Mouse (Mus musculus): Measurements from ENCODE around the gene Egfem1. TPM values are rescaled to one million over a fixed set of nuclear protein-coding genes. Genes with fewer than 3 reads are reported as not detected.
A peak's percentile ranks its signal among the peaks of the same experiment; 100 is the strongest.

The Egfem1 gene
- polyA plus RNA-seq, 1 experiment from 2014 or later, result 6.8 TPM

DNA sequence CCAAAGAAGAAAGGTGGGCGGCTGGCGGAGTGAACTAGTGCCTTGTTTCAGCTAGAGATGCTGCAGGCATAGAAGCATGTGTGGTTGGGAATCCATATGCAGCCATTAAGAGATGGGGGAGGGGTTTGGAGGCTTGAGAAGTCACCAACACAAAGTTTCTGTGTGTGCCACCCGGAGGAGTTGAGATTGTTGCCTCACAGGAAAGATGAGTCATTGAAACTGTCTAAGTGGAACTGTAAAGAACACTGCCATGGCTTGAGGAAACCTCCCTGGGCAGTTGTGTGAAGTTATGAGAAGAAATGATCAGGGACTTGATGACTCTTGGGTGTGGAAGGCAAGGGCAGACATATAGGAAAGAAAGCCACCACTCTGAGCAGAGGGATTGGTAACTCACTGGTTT is 32.7 kb downstream of the Egfem1 start:
- Histone ChIP-seq H3K4me2 (ENCODE audit: low read depth, low read length, severe bottlenecking) (no peak overlapping the region), H3K4me1 (replicated peaks; ENCODE audit: control insufficient read depth, insufficient read depth, low read length) (no peaks in the 10 kb centered on the region), H3K27ac (ENCODE audit: low read depth, low read length) (no peak overlapping the region), H3K4me3 (ENCODE audit: low read depth, low read length) (no peak overlapping the region), H3K9me3 (ENCODE audit: control insufficient read depth, low read length) (no peaks in the 10 kb centered on the region), H3K36me3 (ENCODE audit: control insufficient read depth, insufficient read depth, low read length) (no peaks in the 10 kb centered on the region), H3K9ac (ENCODE audit: low read length) (no peak overlapping the region), H3K27me3 (ENCODE audit: control insufficient read depth, insufficient read depth, low read length) (no peaks in the 10 kb centered on the region)
- DNase-seq (ENCODE audit: low spot score) (no peak), ATAC-seq (replicated peaks; ENCODE audit: low FRiP score) (no peak)
- WGBS, result 97% methylated on average over 3 of the region's 3 CpGs

DNA sequence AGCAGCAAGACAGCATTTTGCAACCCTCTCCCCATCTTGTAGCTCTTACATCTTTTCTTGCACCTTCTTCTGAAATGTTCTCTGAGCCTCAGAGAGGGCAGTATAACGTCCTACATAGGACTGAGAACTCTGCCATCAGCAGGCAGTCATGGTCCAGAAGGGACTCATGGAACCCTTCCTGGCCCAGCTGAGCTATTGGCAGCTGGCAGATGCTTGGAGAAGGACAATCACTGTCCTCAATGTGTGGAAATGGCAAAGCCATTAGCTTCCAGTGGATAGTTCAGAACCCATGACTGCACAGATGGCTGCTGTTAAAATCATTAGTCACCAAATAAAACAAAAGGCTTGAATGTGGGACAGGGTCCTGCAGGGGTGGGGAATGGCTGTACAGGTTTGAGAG is 35.6 kb downstream of the Egfem1 start:
- DNase-seq (ENCODE audit: low spot score) (no peak), ATAC-seq (replicated peaks; ENCODE audit: low FRiP score) (no peak)
- no peak overlapping the region for H3K4me2 ChIP-seq (ENCODE audit: low read depth, low read length, severe bottlenecking)
- WGBS, result 72% methylated on average over 1 of the region's 1 CpGs
- H3K4me1 ChIP-seq (replicated peaks; ENCODE audit: control insufficient read depth, insufficient read depth, low read length), result no peaks in the 10 kb centered on the region
- H3K9ac ChIP-seq (ENCODE audit: low read length), result no peak overlapping the region
- no peak overlapping the region for H3K4me3 ChIP-seq (ENCODE audit: low read depth, low read length)
- H3K36me3 ChIP-seq (ENCODE audit: control insufficient read depth, insufficient read depth, low read length), result no peaks in the 10 kb centered on the region
- H3K27ac ChIP-seq (ENCODE audit: low read depth, low read length), result no peak overlapping the region
- no peaks in the 10 kb centered on the region for H3K9me3 ChIP-seq (ENCODE audit: control insufficient read depth, low read length)
- no peaks in the 10 kb centered on the region for H3K27me3 ChIP-seq (ENCODE audit: control insufficient read depth, insufficient read depth, low read length)

DNA sequence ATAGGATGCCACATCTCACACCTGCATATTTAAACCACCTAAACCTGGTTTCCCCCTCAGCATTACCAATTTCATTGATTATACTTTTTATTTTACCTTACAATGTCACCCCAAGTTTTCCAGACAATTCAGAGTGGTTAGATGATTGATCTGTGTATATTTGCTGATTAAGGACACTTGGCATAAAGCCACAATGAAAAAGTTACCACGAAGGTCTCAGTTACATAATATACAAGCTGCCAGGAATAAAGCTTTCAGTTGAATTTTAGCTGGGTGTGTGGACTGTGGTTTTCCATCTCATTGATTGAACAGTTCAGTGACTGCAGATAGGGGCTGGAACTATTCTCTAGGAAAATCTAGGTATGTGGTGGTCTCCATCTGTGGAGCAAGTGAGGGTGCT is 40.7 kb downstream of the Egfem1 start:
- ATAC-seq (replicated peaks; ENCODE audit: low FRiP score) (no peak), DNase-seq (ENCODE audit: low spot score) (no peak)
- no peaks in the 10 kb centered on the region for H3K36me3 ChIP-seq (ENCODE audit: control insufficient read depth, insufficient read depth, low read length)
- no peaks in the 10 kb centered on the region for H3K27me3 ChIP-seq (ENCODE audit: control insufficient read depth, insufficient read depth, low read length)
- H3K9ac ChIP-seq (ENCODE audit: low read length), result no peak overlapping the region
- no peaks in the 10 kb centered on the region for H3K4me1 ChIP-seq (replicated peaks; ENCODE audit: control insufficient read depth, insufficient read depth, low read length)
- no peak overlapping the region for H3K4me3 ChIP-seq (ENCODE audit: low read depth, low read length)
- no peak overlapping the region for H3K4me2 ChIP-seq (ENCODE audit: low read depth, low read length, severe bottlenecking)
- H3K9me3 ChIP-seq (ENCODE audit: control insufficient read depth, low read length), result no peaks in the 10 kb centered on the region
- WGBS, result 79% methylated on average over 1 of the region's 1 CpGs
- H3K27ac ChIP-seq (ENCODE audit: low read depth, low read length), result no peak overlapping the region

DNA sequence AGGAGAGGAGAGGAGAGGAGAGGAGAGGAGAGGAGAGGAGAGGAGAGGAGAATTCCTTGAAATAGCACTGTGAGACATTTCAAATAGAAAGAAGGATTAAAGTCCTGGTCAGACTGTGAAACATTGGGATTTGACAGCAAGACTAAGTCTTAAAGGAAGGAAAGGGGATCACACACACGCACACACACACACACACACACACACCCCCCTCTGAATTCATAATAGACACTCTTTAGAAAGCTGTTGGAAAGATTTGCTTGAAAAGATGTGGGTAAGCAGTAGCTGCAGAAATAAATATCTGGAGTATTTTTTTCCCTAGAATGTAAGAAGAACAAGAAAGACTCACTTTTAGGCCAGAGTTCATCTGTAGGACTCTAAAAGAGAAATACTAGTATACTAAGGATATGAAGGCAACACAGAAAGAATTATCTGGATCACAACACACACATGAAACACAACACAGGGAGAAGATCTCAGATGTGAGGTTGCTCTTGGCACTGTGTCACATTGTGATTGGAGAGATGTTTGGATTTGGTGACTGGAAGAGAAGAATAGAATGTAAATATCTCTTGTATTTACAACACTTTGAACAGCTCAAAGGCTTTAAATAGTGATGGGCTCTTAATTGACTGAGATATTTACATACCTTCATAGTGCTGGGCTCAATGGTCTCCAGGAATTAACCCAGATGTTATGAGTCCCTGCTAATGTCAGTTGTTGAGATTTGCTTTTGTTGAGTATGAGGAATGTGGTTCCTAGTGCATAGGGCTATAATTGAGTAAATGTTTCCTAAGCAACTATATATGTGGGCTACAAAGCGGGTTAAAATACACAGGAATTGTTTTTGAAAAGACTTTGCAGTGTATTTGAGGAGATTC is 50.5 kb downstream of the Egfem1 start:
- Histone ChIP-seq H3K27ac (ENCODE audit: low read depth, low read length) (no peak overlapping the region), H3K27me3 (ENCODE audit: control insufficient read depth, insufficient read depth, low read length) (no peaks in the 10 kb centered on the region), H3K4me3 (ENCODE audit: low read depth, low read length) (no peak overlapping the region), H3K4me2 (ENCODE audit: low read depth, low read length, severe bottlenecking) (no peak overlapping the region), H3K4me1 (replicated peaks; ENCODE audit: control insufficient read depth, insufficient read depth, low read length) (peaks cover 11% of the 10 kb centered on the region), H3K9me3 (ENCODE audit: control insufficient read depth, low read length) (no peaks in the 10 kb centered on the region), H3K9ac (ENCODE audit: low read length) (no peak overlapping the region), H3K36me3 (ENCODE audit: control insufficient read depth, insufficient read depth, low read length) (no peaks in the 10 kb centered on the region)
- 83% methylated on average over 2 of the region's 2 CpGs for WGBS
- ATAC-seq (replicated peaks; ENCODE audit: low FRiP score), result no peak
- no peak for DNase-seq (ENCODE audit: low spot score)

DNA sequence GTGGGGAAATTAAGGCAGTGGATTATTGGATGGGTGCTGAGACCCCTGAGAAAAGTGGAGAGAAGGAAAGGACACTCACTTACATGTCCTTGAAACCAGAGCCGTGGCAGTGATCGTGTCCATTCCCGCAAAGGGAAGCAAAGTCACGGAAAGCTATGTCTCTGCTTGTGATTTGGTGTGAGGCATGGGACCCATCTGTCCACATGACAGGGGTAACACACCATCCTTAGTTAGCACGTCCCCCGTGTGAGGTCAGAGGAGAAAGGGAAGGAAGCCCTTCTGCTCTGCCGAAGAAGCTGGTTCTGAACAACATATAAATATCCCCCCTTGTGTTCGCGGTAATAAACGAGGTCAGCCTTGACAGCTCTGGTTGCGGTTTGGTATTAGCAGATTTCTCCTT is 52.7 kb downstream of the Egfem1 start:
- H3K36me3 ChIP-seq (ENCODE audit: control insufficient read depth, insufficient read depth, low read length), result no peaks in the 10 kb centered on the region
- no peak overlapping the region for H3K4me3 ChIP-seq (ENCODE audit: low read depth, low read length)
- 0 out of 2 replicates have a peak overlapping the region, but pooled peaks have one; percentile 18 for H3K27ac ChIP-seq (ENCODE audit: low read depth, low read length)
- 55% methylated on average over 11 of the region's 11 CpGs for WGBS
- no peaks in the 10 kb centered on the region for H3K9me3 ChIP-seq (ENCODE audit: control insufficient read depth, low read length)
- ATAC-seq (replicated peaks; ENCODE audit: low FRiP score) (no peak), DNase-seq (ENCODE audit: low spot score) (no peak)
- H3K4me2 ChIP-seq (ENCODE audit: low read depth, low read length, severe bottlenecking), result 0 out of 2 replicates have a peak overlapping the region, but pooled peaks have one; percentile 2
- peaks cover 11% of the 10 kb centered on the region for H3K4me1 ChIP-seq (replicated peaks; ENCODE audit: control insufficient read depth, insufficient read depth, low read length)
- no peak overlapping the region for H3K9ac ChIP-seq (ENCODE audit: low read length)
- no peaks in the 10 kb centered on the region for H3K27me3 ChIP-seq (ENCODE audit: control insufficient read depth, insufficient read depth, low read length)

DNA sequence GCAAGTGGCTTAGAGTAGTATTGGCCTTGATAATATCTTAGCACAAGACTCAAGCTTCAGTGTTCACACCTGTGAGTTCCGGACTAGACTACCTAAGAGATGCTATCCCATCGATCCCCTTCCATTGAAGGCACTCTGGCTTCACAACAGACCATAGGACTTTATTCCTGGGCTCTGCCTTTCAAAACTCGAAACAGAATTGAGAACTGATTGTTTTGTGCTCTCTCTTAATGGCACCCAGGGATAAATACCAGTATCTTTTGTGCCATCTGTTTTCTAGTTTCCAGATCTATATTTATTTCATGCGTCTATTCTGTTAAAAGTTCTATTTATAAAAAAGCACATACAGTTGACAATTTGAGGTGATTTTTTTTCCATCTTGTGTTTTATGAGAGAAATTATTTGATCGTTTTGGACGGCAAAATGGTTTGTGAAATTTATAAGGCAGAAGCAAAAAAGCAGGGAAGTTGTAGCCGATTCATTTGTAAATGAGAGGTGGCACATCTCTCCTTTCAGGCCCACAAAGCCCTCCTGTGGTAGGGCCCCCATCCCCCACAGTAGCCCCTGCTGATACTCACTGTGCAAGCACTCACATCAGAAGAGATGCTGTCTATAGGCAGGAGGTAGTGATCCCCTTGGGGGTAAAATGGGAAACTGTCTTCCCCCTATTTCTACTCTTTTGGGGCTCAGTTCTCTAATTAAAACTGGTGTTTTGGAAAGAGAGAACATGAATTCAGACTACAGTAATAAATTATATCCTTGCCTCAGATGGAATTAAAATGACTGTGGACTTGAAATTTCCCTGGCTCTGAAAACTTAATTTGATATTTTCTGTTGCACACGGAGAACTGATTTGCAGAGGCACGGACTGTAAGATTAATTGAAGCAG is 53.6 kb downstream of the Egfem1 start:
- Histone ChIP-seq H3K9ac (ENCODE audit: low read length) (no peak overlapping the region), H3K9me3 (ENCODE audit: control insufficient read depth, low read length) (no peaks in the 10 kb centered on the region), H3K4me3 (ENCODE audit: low read depth, low read length) (no peak overlapping the region), H3K27ac (ENCODE audit: low read depth, low read length) (peak overlapping the region; percentile 25; the same call in 1 of the 2 replicates), H3K36me3 (ENCODE audit: control insufficient read depth, insufficient read depth, low read length) (no peaks in the 10 kb centered on the region), H3K4me1 (replicated peaks; ENCODE audit: control insufficient read depth, insufficient read depth, low read length) (peaks cover 11% of the 10 kb centered on the region), H3K27me3 (ENCODE audit: control insufficient read depth, insufficient read depth, low read length) (no peaks in the 10 kb centered on the region), H3K4me2 (ENCODE audit: low read depth, low read length, severe bottlenecking) (peak overlapping the region; percentile 18; the same call in 1 of the 2 replicates)
- 14% methylated on average over 9 of the region's 9 CpGs for WGBS
- ATAC-seq (replicated peaks; ENCODE audit: low FRiP score), result peak; percentile 80
- DNase-seq (ENCODE audit: low spot score), result no peak

DNA sequence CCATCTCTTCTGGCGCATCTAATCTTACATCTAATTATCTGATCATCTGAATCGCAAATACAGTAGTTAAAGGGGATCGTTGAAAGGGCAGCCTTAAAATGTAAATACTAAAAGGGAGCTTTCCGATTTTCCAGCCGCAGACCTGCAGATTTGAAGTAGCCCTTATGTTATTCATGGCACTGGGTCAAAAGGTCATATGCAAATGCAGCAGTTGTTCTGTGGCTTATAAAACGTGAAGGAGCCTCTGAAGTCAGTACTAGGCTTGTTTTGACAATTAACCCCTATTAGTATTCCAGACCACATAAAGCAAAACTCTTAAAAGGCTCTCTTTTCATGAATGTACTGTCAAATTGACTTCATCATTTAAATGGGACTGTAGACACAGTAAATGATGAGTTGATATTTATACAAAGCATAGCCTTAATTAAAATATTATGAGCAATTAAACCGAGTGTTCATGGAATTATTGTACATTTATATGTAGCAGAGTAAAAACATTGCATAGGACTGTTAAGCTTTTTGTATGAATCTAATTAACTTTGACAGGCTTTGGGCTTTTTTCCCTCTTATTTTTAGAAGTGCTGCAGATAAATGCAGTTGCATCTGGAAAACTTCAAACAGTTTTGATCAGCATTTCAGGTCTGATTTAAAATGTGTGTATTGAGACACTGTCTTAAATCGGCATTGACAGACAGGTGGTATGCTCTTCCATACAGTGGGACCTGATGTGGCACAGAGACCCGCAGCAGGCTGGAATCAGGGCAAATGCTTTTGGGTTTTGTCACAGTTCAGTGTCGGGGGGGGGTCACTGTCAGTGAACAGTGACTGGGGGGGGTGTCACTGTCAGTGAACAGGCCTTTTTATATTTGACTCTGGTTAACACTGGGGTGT is 54.5 kb downstream of the Egfem1 start:
- DNase-seq (ENCODE audit: low spot score) (no peak), ATAC-seq (replicated peaks; ENCODE audit: low FRiP score) (peak; percentile 77)
- peak overlapping the region; percentile 25; the same call in 1 of the 2 replicates for H3K27ac ChIP-seq (ENCODE audit: low read depth, low read length)
- H3K9ac ChIP-seq (ENCODE audit: low read length), result no peak overlapping the region
- peaks cover 11% of the 10 kb centered on the region for H3K4me1 ChIP-seq (replicated peaks; ENCODE audit: control insufficient read depth, insufficient read depth, low read length)
- H3K9me3 ChIP-seq (ENCODE audit: control insufficient read depth, low read length), result no peaks in the 10 kb centered on the region
- H3K27me3 ChIP-seq (ENCODE audit: control insufficient read depth, insufficient read depth, low read length), result no peaks in the 10 kb centered on the region
- 14% methylated on average over 10 of the region's 10 CpGs for WGBS
- H3K4me3 ChIP-seq (ENCODE audit: low read depth, low read length), result no peak overlapping the region
- H3K36me3 ChIP-seq (ENCODE audit: control insufficient read depth, insufficient read depth, low read length), result no peaks in the 10 kb centered on the region
- H3K4me2 ChIP-seq (ENCODE audit: low read depth, low read length, severe bottlenecking), result peak overlapping the region; percentile 18; the same call in 1 of the 2 replicates

DNA sequence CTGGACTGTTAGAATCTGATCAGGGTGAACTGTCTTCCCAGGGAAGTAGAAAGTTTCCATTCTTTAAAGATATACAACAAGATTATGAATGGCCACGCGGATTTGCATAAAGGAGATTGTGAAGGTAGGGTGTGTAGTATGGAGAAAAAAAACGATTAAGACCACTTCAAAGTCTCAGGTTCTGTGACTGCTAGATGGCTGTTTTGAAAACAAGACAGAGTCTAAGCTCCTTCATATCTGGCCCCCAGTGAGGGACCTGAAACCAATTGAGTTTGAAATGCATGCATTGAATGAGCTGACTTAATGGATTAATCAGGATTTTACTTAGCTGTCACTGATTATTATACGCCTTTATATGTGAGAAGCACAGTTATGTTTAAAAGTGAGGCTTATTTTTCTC is 86.6 kb downstream of the Egfem1 start:
- Histone ChIP-seq H3K27ac (ENCODE audit: low read depth, low read length) (no peak overlapping the region), H3K36me3 (ENCODE audit: control insufficient read depth, insufficient read depth, low read length) (no peaks in the 10 kb centered on the region), H3K4me2 (ENCODE audit: low read depth, low read length, severe bottlenecking) (no peak overlapping the region), H3K4me3 (ENCODE audit: low read depth, low read length) (no peak overlapping the region), H3K9ac (ENCODE audit: low read length) (no peak overlapping the region), H3K4me1 (replicated peaks; ENCODE audit: control insufficient read depth, insufficient read depth, low read length) (peaks cover 5% of the 10 kb centered on the region; the same call in 1 of the 2 replicates), H3K9me3 (ENCODE audit: control insufficient read depth, low read length) (no peaks in the 10 kb centered on the region), H3K27me3 (ENCODE audit: control insufficient read depth, insufficient read depth, low read length) (no peaks in the 10 kb centered on the region)
- ATAC-seq (replicated peaks; ENCODE audit: low FRiP score), result no peak
- no peak for DNase-seq (ENCODE audit: low spot score)
- 69% methylated on average over 4 of the region's 4 CpGs for WGBS

All from forebrain, embryonic 11.5 days (tissue).